Mouse (Mus musculus) macrophage (primary cell): Measurements from ENCODE around the gene Ctse. TPM values are rescaled to one million over a fixed set of nuclear protein-coding genes. Genes with fewer than 3 reads are reported as not detected.
A peak's percentile ranks its signal among the peaks of the same experiment; 100 is the strongest.

Source experiments
- H3K27ac ChIP-seq: fragments of 350-480 bp; formaldehyde crosslinking; 2 replicates; pipeline ENCODE4 v1.9.0; 2021
- H3K36me3 ChIP-seq: fragments of 350-480 bp; formaldehyde crosslinking; 2 replicates; pipeline ENCODE4 v1.9.0; 2021; ENCODE audit errors: inconsistent target
- H3K4me3 ChIP-seq: fragments of 350-480 bp; formaldehyde crosslinking; 2 replicates; pipeline ENCODE4 v1.9.0; 2021; ENCODE audit errors: inconsistent target
- H3K79me2 ChIP-seq: fragments of 350-480 bp; formaldehyde crosslinking; 2 replicates; pipeline ENCODE4 v1.9.0; 2021; ENCODE audit errors: inconsistent target
- WGBS: methylation state at CpG from one replicate; pipeline ENCODE4 v1.1.7; 2026; ENCODE audit warnings: inconsistent platforms; ENCODE audit not compliant: missing documents; 5-methylcytosine and 5-hydroxymethylcytosine counted together
- polyA plus RNA-seq: library from polyadenylated mRNA; stranded (reverse); fragments of 250-400 nt; gene quantifications from 3 replicates; pipeline ENCODE4 v1.2.4, GENCODE M21; 2018; ENCODE audit warnings: inconsistent platforms

Gene Ctse
- polyA plus RNA-seq, 1 experiment from 2014 or later, result 2.5 TPM

DNA sequence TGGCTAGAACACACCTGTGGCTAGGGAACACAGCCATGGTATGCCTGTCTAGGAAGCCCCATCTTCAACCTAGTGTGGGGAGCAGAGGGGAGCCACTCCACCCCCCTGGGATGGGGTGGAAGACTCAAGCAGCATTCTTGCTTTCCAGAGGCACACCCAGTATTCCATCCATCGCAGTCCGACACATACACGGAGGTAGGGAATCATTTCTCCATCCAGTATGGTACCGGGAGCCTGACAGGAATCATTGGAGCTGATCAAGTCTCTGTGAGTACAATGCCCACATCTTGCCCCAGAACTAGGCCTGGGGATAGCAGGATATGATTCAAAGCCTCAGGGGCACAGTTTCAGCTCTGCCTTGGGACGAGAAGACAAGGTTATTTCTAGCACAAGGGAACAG is 26.0 kb downstream of the Ctse start:
- no peak overlapping the region for H3K4me3 ChIP-seq
- H3K27ac ChIP-seq, result no peak overlapping the region
- WGBS, result 92% methylated on average over 5 of the region's 5 CpGs
- no peaks in the 10 kb centered on the region for H3K36me3 ChIP-seq
- H3K79me2 ChIP-seq, result no peaks in the 10 kb centered on the region

DNA sequence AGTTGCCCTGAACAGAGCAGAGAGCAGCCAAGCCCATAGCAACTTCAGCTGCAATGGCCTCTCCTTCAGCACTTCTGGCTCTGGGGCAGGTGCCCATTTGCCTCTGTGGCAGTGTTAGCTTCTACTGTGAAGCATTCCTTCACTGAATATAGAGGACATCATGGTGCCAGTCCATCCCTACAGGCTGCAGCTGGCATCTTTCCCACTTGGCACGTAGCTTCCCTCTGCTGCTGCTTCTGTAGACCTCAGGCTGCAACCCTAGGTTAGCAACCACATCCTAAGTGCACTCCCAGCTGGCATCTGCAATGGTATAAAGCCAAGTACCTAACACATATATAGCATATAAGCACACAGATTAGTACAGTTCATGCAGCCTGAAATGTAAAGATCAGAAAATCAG is 27.8 kb downstream of the Ctse start:
- H3K4me3 ChIP-seq, result no peak overlapping the region
- H3K79me2 ChIP-seq, result no peaks in the 10 kb centered on the region
- no peaks in the 10 kb centered on the region for H3K36me3 ChIP-seq
- H3K27ac ChIP-seq, result no peak overlapping the region
- WGBS, result 64% methylated on average over 1 of the region's 1 CpGs

GRCm38 (mm10) chr1:131671113-131671512 is 33.0 kb downstream of the Ctse start:
- Histone ChIP-seq H3K36me3 (no peaks in the 10 kb centered on the region), H3K79me2 (no peaks in the 10 kb centered on the region), H3K27ac (0 out of 2 replicates have a peak overlapping the region, but pooled peaks have one; percentile 12), H3K4me3 (no peak overlapping the region)
- 34% methylated on average over 8 of the region's 8 CpGs for WGBS

GRCm38 (mm10) chr1:131672361-131672760 is 34.3 kb downstream of the Ctse start:
- Histone ChIP-seq H3K36me3 (no peaks in the 10 kb centered on the region), H3K4me3 (no peak overlapping the region), H3K27ac (no peak overlapping the region), H3K79me2 (no peaks in the 10 kb centered on the region)
- 9% methylated on average over 7 of the region's 7 CpGs for WGBS

DNA sequence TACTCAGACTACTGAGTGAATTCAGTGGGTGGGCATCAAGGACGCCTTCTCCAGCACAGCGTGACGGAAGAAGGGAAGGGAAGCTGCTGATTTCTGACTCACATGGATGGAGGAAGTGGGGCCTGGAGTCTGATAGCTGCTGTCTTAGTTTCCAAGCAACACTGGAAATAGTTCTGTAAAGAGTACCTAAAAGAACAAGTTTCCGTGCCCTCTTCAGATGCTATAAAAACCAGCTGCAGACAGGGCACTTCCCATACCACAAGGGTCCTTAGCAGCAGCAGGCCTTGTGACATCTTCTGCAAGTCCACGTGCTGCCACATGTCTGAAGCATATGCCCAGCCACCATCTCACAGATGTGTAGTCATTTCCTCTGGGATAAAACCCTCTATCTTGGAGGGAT is 41.5 kb downstream of the Ctse start:
- 26% methylated on average over 5 of the region's 5 CpGs for WGBS
- no peak overlapping the region for H3K4me3 ChIP-seq
- no peaks in the 10 kb centered on the region for H3K79me2 ChIP-seq
- peak overlapping the region; percentile 79 for H3K27ac ChIP-seq
- no peaks in the 10 kb centered on the region for H3K36me3 ChIP-seq

- peaks cover 37% of the 10 kb centered on the region for H3K79me2 ChIP-seq
- WGBS, result 93% methylated on average over 2 of the region's 2 CpGs
- H3K27ac ChIP-seq, result peak overlapping the region; percentile 99; the same call in 1 of the 2 replicates
- no peak overlapping the region for H3K4me3 ChIP-seq
- H3K36me3 ChIP-seq, result 0 out of 2 replicates have a peak, but pooled peaks cover 3% of the 10 kb centered on the region
Observed at GRCm38 (mm10) chr1:131687739-131688138, 49.6 kb downstream of the Ctse start.

- Histone ChIP-seq H3K36me3 (0 out of 2 replicates have a peak, but pooled peaks cover 8% of the 10 kb centered on the region), H3K79me2 (peaks cover 44% of the 10 kb centered on the region), H3K4me3 (peak within 1 kb of the TSS; percentile 74), H3K27ac (peak within 1 kb of the TSS; percentile 99)
- 12% methylated on average over 8 of the region's 8 CpGs for WGBS
Observed at GRCm38 (mm10) chr1:131688475-131688874, 50.4 kb downstream of the Ctse start, which contains the start of gene Rab7b. TSS of gene Rab7b (plus strand) at chr1:131688695.

DNA sequence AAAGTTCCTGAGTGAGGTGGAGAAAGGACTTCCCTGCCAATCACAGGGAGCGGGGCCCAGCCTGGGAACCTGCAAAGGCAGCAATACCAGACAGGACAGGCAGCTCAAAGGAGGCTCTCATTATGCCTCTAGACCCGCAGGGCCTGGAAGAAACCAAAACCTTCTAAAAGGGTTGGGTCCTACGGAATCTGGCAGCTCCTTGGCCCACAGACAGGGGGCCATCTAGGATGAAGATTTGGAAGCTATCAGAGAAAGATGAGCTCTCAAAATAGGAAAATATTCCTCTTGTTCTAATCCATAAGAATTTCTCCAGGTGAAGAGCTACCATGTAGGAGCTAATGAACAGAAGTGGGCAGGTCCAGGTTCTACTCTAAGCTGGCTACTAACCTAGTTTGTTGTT is 50.9 kb downstream of the Ctse start:
- 54% methylated on average over 3 of the region's 3 CpGs for WGBS
- H3K27ac ChIP-seq, result peak overlapping the region; percentile 99
- H3K79me2 ChIP-seq, result peaks cover 50% of the 10 kb centered on the region
- peak overlapping the region; percentile 74 for H3K4me3 ChIP-seq
- 0 out of 2 replicates have a peak, but pooled peaks cover 8% of the 10 kb centered on the region for H3K36me3 ChIP-seq

DNA sequence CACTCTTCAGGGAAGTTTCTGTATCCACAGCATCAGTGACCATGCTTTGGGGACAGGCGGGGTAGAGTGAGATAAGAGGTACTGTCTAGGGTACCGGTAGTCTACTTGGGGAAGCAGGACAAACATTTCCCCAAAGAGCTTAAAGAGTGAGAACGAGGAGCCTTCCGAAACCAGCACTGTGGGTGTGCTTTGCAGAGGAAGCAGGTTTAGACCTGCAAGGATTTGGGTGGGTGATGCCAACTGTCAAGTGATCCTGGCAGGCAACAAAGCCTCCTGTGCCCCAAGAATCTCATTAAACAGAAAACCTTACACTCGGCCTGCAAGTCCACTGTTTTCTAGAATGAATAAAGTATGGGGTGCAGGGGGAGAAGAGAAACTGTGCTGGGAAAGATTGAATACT is 51.8 kb downstream of the Ctse start:
- Histone ChIP-seq H3K79me2 (peaks cover 58% of the 10 kb centered on the region), H3K4me3 (peak overlapping the region; percentile 74), H3K36me3 (peaks cover 9% of the 10 kb centered on the region; the same call in 1 of the 2 replicates), H3K27ac (peak overlapping the region; percentile 99)
- 32% methylated on average over 5 of the region's 5 CpGs for WGBS

GRCm38 (mm10) chr1:131690435-131690834 is 52.3 kb downstream of the Ctse start:
- 7% methylated on average over 3 of the region's 3 CpGs for WGBS
- peaks cover 64% of the 10 kb centered on the region for H3K79me2 ChIP-seq
- peak overlapping the region; percentile 99 for H3K27ac ChIP-seq
- H3K36me3 ChIP-seq, result peaks cover 15% of the 10 kb centered on the region; the same call in 1 of the 2 replicates
- peak overlapping the region; percentile 74 for H3K4me3 ChIP-seq

GRCm38 (mm10) chr1:131691356-131691755 is 53.2 kb downstream of the Ctse start:
- H3K36me3 ChIP-seq, result peaks cover 24% of the 10 kb centered on the region; the same call in 1 of the 2 replicates
- peak overlapping the region; percentile 74; the same call in 1 of the 2 replicates for H3K4me3 ChIP-seq
- H3K27ac ChIP-seq, result peak overlapping the region; percentile 99
- peaks cover 73% of the 10 kb centered on the region for H3K79me2 ChIP-seq

- no peak overlapping the region for H3K4me3 ChIP-seq
Observed at GRCm38 (mm10) chr1:131695308-131695707, 57.2 kb downstream of the Ctse start.

DNA sequence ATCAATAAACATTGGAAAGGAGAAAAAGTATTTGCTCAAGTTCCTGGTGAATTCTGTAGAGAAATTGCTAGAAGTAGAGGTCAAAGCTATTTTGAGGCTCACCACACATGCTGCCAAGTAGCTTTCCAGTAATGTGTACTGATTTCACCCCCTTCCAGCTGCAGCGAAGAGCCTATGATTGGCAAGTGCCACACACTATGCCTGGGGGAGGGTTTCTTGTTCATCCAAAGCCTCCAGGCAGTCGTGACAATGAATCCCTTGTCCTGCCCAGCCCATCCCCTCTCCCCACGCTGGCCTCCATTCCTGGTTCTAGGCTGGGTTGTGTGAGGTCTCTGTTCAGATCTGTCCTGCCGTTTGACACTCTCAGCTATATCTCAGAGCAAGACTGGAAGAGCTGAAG is 58.2 kb downstream of the Ctse start:
- H3K4me3 ChIP-seq, result no peak overlapping the region
- 97% methylated on average over 4 of the region's 4 CpGs for WGBS
- H3K27ac ChIP-seq, result no peak overlapping the region

More at GRCm38 (mm10) chr1:131695308-131695707, 57.2 kb downstream of the Ctse start:
- WGBS, result 92% methylated on average over 2 of the region's 2 CpGs
- Histone ChIP-seq H3K36me3 (peaks cover 53% of the 10 kb centered on the region; the same call in 1 of the 2 replicates), H3K27ac (no peak overlapping the region), H3K79me2 (peaks cover 76% of the 10 kb centered on the region)

DNA sequence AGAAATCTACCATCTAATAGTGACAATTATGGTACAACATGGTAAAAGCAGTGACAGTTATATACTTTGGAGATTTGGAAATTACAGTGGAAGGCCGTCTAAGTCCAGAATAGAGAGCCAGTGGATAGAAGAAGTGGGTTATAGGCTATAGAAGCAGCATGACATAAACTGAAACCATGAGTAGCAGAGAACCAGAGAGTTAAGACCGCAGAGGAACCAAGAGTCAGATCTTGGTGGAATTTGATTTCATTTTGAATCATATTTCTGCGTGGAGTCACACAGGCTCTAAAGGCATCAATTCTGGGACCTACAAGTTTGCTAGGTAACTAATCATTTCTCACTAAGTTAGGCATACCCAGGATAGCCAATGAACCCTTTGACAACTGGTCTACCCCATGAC is 60.7 kb downstream of the Ctse start:
- peaks cover 55% of the 10 kb centered on the region for H3K79me2 ChIP-seq
- peak overlapping the region; percentile 88 for H3K27ac ChIP-seq
- WGBS, result 94% methylated on average over 3 of the region's 3 CpGs
- H3K36me3 ChIP-seq, result peaks cover 46% of the 10 kb centered on the region; the same call in 1 of the 2 replicates
- no peak overlapping the region for H3K4me3 ChIP-seq

More for the DNA sequence above, 58.2 kb downstream of the Ctse start:
- Histone ChIP-seq H3K79me2 (peaks cover 78% of the 10 kb centered on the region), H3K36me3 (peaks cover 53% of the 10 kb centered on the region; the same call in 1 of the 2 replicates)

DNA sequence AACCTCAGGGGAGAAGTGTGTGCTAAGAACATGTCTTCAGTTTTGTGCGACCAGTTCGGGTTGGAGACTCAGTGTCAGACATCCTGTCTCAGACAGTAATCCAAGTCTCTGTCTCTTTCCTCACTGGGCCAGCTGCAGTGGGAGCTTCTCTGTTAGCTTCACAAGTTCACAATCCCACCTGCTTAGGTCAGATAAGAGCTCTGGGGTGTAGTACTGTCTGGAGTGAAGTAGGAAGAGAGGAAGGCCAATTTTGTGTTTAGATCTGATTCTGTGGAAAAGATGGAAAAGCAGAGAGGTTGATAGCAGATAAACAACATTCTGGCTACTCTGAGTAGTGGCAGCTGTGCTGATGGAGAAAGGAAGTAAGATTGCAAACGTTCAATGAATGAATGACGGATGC is 61.5 kb downstream of the Ctse start:
- H3K27ac ChIP-seq, result peak overlapping the region; percentile 88
- H3K4me3 ChIP-seq, result no peak overlapping the region
- H3K36me3 ChIP-seq, result peaks cover 46% of the 10 kb centered on the region; the same call in 1 of the 2 replicates
- H3K79me2 ChIP-seq, result peaks cover 55% of the 10 kb centered on the region
- 100% methylated on average over 2 of the region's 4 CpGs for WGBS

GRCm38 (mm10) chr1:131700447-131700846 is 62.3 kb downstream of the Ctse start:
- Histone ChIP-seq H3K4me3 (no peak overlapping the region), H3K79me2 (peaks cover 55% of the 10 kb centered on the region), H3K27ac (peak overlapping the region; percentile 88), H3K36me3 (peaks cover 44% of the 10 kb centered on the region)
- 0% methylated on average over 4 of the region's 5 CpGs for WGBS
